Mouse (Mus musculus): ENCODE results near the gene Clec4n. TPM values are rescaled to one million over a fixed set of nuclear protein-coding genes. Genes with fewer than 3 reads are reported as not detected.
"Not testable (repeated sequence)": the region's sequence is repeated elsewhere in the genome, so short reads cannot be mapped to it uniquely, and the experiment has no call there.

The Clec4n gene
- total RNA-seq, 2 experiments from 2014 or later: not detected

GRCm38 (mm10) chr6:123288931-123289330 lies 59.3 kb downstream of the Clec4n start:
- intact Hi-C loops (cut with DNase I): no loop called here
- no peak for DNase-seq (ENCODE audit: low spot score in 2 of 2)

GRCm38 (mm10) chr6:123289753-123290152 lies 60.1 kb downstream of the Clec4n start, which contains the start of gene Clec4e:
TSS of gene Clec4e (minus strand) at chr6:123289870.
- no peak for DNase-seq (ENCODE audit: low spot score in 2 of 2)
- intact Hi-C loops (cut with DNase I): no loop called here

- DNase-seq (ENCODE audit: low spot score in 2 of 2): no peak
- intact Hi-C loops (cut with DNase I): no loop called here
Observed at GRCm38 (mm10) chr6:123292751-123293400, 63.2 kb downstream of the Clec4n start.

GRCm38 (mm10) chr6:123293509-123293908 lies 63.9 kb downstream of the Clec4n start:
- DNase-seq (ENCODE audit: low spot score in 2 of 2); intact Hi-C loops (cut with DNase I): not testable (repeated sequence)

Other genes starting within 250 kb of the Clec4n start
- not detected for gene Clec4a4, start 239.5 kb upstream of the Clec4n start, total RNA-seq (2021)
- not detected for gene Clec4b1, start 179.9 kb upstream of the Clec4n start, total RNA-seq (2021)
- gene Clec4a2, start 123.4 kb upstream of the Clec4n start, total RNA-seq (2021): 1 to 10 TPM; 1.7 to 2.3 TPM
- not detected for gene Clec4b2, start 57.0 kb upstream of the Clec4n start, total RNA-seq (2021)
- not detected for gene Clec4d, start 32.3 kb downstream of the Clec4n start, total RNA-seq (2021)
- gene Clec4e, start 60.0 kb downstream of the Clec4n start, total RNA-seq (2021): not detected
- gene Vmn2r19, start 78.5 kb downstream of the Clec4n start, total RNA-seq (2021): not detected
- gene Vmn2r20, start 188.3 kb downstream of the Clec4n start, total RNA-seq (2021): not detected